Mouse (Mus musculus): ENCODE results near the gene Rgs14. TPM values are rescaled to one million over a fixed set of nuclear protein-coding genes. Genes with fewer than 3 reads are reported as not detected.

Rgs14 gene
- total and polyA plus RNA-seq, 3 experiments, result 14.4 to 20.5 TPM; not detected in 1

- TF ChIP-seq USF2 (IDR thresholded peaks at IDR 0.05; ENCODE audit: borderline replicate concordance in 1 of 2, insufficient read depth in 1 of 2, low read depth in 1 of 2, low read length in 2 of 2), result no peak
- TF ChIP-seq KAT2A (conservative IDR thresholded peaks at IDR 0.05; ENCODE audit: low read depth, low read length), result no peak
- peak; percentile 39; the same call in 1 of the 2 replicates for TF ChIP-seq ZC3H11A (IDR thresholded peaks at IDR 0.05; ENCODE audit: low read depth, low read length)
- TF ChIP-seq ZMIZ1 (IDR thresholded peaks at IDR 0.05; ENCODE audit: low read depth, low read length), result no peak
- no peak for TF ChIP-seq UBTF (IDR thresholded peaks at IDR 0.05; ENCODE audit: borderline replicate concordance, insufficient read depth, low read depth, low read length)
- TF ChIP-seq ZNF384 (IDR thresholded peaks at IDR 0.05; ENCODE audit: low read depth, low read length), result no peak
- TF ChIP-seq NELFE (IDR thresholded peaks at IDR 0.05; ENCODE audit: low read depth, low read length), result no peak
- no peak for TF ChIP-seq CHD2 (IDR thresholded peaks at IDR 0.05; ENCODE audit: low read length)
- no peak for TF ChIP-seq GABPA (IDR thresholded peaks at IDR 0.05; ENCODE audit: low read depth, low read length)
- no peak for TF ChIP-seq RCOR1 (IDR thresholded peaks at IDR 0.05; ENCODE audit: low read depth, low read length)
- no peak for TF ChIP-seq E2F4 (IDR thresholded peaks at IDR 0.05; ENCODE audit: borderline replicate concordance, low read depth, low read length)
- 0 out of 2 replicates have a peak, but pooled peaks have one; percentile 36 for TF ChIP-seq ELF1 (IDR thresholded peaks at IDR 0.05; ENCODE audit: low read depth, low read length)
- peak; percentile 94 for TF ChIP-seq MXI1 (IDR thresholded peaks at IDR 0.05; ENCODE audit: low read depth, low read length)
- no peak for TF ChIP-seq CHD1 (IDR thresholded peaks at IDR 0.05; ENCODE audit: low read depth, low read length)
- TF ChIP-seq TCF12 (IDR thresholded peaks at IDR 0.05; ENCODE audit: low read depth, low read length), result no peak
- TF ChIP-seq NRF1 (IDR thresholded peaks at IDR 0.05; ENCODE audit: insufficient read depth, low read depth, low read length, poor library complexity, severe bottlenecking), result peak; percentile 63
Observed at GRCm38 (mm10) chr13:55327633-55328032, 41.9 kb upstream of the Rgs14 start (continued).

DNA sequence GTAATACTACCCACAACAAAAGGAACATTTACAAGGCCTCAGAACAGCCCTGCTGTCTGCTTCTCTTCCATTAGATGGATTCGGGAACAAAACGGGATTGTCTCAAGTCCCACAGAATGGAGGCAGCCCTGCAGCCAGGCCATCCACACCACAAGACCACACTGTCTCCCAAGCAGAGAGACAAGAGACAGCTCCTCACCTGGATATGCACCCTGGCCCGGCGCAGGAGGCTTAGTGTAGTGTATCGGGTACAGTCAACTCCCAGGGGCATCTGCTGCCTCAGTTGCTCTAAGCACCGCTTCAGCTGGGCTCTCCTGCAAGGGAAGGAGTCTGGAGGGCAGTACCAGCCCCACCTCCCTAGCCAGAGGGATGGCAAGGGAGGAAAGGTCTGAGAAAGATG lies 41.4 kb upstream of the Rgs14 start:
- Histone ChIP-seq H3K9ac (ENCODE audit: control insufficient read depth, low read depth, low read length, poor library complexity, severe bottlenecking) (no peak overlapping the region), H3K27ac (ENCODE audit: control insufficient read depth, low read depth, low read length) (no peak overlapping the region), H3K9me3 (replicated peaks; ENCODE audit: insufficient read depth, low read length) (no peaks in the 10 kb centered on the region), H3K4me3 (ENCODE audit: control insufficient read depth in 1 of 2, insufficient read depth in 1 of 2, low read depth in 2 of 2, low read length in 2 of 2) (no peak overlapping the region), H3K79me2 (ENCODE audit: control insufficient read depth, insufficient read depth, low read length, poor library complexity) (peaks cover 4% of the 10 kb centered on the region), H3K36me3 (ENCODE audit: control insufficient read depth in 1 of 2, insufficient read depth in 2 of 2, low read length in 2 of 2) (peaks cover 4% of the 10 kb centered on the region in 2 experiments; a peak in 2 of 4 replicates), H3K27me3 (ENCODE audit: control insufficient read depth in 1 of 2, insufficient read depth in 2 of 2, low read length in 2 of 2) (no peaks in the 10 kb centered on the region), H3K4me1 (ENCODE audit: control insufficient read depth in 1 of 2, insufficient read depth in 2 of 2, low read length in 2 of 2) (peaks cover 0 to 11% of the 10 kb centered on the region in 2 experiments; a peak in 2 of 4 replicates)
- TF ChIP-seq RCOR1 (IDR thresholded peaks at IDR 0.05; ENCODE audit: low read depth, low read length), result no peak
- TF ChIP-seq GATA1 (IDR thresholded peaks at IDR 0.05; ENCODE audit: low read depth, low read length), result no peak
- TF ChIP-seq BHLHE40 (IDR thresholded peaks at IDR 0.05; ENCODE audit: borderline replicate concordance, low read depth, low read length), result no peak
- TF ChIP-seq CHD2 (IDR thresholded peaks at IDR 0.05; ENCODE audit: low read length), result no peak
- no peak for TF ChIP-seq MYC (IDR thresholded peaks at IDR 0.05; ENCODE audit: low read depth, low read length)
- TF ChIP-seq POLR2AphosphoS2 (IDR thresholded peaks at IDR 0.05; ENCODE audit: low read length), result no peak
- no peak for DNase-seq (ENCODE audit: low read depth, low spot score)
